Mouse (Mus musculus) testis, adult 2 months (tissue): ENCODE results near the gene Adam23. TPM values are rescaled to one million over a fixed set of nuclear protein-coding genes. Genes with fewer than 3 reads are reported as not detected.

Experiments used
- H3K27ac ChIP-seq: fragments of 200-500 bp; 2 replicates; pipeline ENCODE4 v1.5.1; 2012; ENCODE audit warnings: low read depth, low read length; ENCODE audit not compliant: control insufficient read depth, insufficient read depth
- H3K27me3 ChIP-seq: fragments of 200-500 bp; 2 replicates; pipeline ENCODE4 v1.6.1; 2012; ENCODE audit warnings: mild to moderate bottlenecking, low read length, moderate library complexity; ENCODE audit not compliant: control insufficient read depth, insufficient read depth
- H3K36me3 ChIP-seq: fragments of 200-500 bp; 2 replicates; pipeline ENCODE4 v1.6.1; 2012; ENCODE audit warnings: mild to moderate bottlenecking, low read length; ENCODE audit not compliant: control insufficient read depth, insufficient read depth
- H3K4me1 ChIP-seq: fragments of 200-500 bp; 2 replicates; pipeline ENCODE4 v1.6.1; 2012; ENCODE audit warnings: low read length; ENCODE audit not compliant: control insufficient read depth, insufficient read depth
- H3K4me3 ChIP-seq: fragments of 200-500 bp; 2 replicates; pipeline ENCODE4 v1.5.1; 2012; ENCODE audit warnings: low read depth, mild to moderate bottlenecking, low read length, moderate library complexity, mixed read lengths; ENCODE audit not compliant: control insufficient read depth
- CTCF ChIP-seq: fragments of 200-500 bp; IDR thresholded peaks from 2 replicates; pipeline ENCODE4 v1.5.1; 2012; ENCODE audit warnings: low read depth, mild to moderate bottlenecking, inconsistent platforms, low read length, moderate library complexity; ENCODE audit not compliant: control insufficient read depth, insufficient read depth, insufficient replicate concordance
- POLR2A ChIP-seq: fragments of 200-500 bp; IDR thresholded peaks from 2 replicates; pipeline ENCODE4 v1.6.1; 2012; ENCODE audit warnings: low read depth, mild to moderate bottlenecking, inconsistent platforms, low read length, moderate library complexity; ENCODE audit not compliant: control insufficient read depth
- polyA plus RNA-seq: library from polyadenylated mRNA; depleted of rRNA; stranded (reverse); fragments of >200 nt; gene quantifications from 2 replicates; pipeline ENCODE4 v1.2.3, GENCODE M21; 2012

Gene Adam23
- polyA plus RNA-seq, 1 experiment = 1.8 TPM

DNA sequence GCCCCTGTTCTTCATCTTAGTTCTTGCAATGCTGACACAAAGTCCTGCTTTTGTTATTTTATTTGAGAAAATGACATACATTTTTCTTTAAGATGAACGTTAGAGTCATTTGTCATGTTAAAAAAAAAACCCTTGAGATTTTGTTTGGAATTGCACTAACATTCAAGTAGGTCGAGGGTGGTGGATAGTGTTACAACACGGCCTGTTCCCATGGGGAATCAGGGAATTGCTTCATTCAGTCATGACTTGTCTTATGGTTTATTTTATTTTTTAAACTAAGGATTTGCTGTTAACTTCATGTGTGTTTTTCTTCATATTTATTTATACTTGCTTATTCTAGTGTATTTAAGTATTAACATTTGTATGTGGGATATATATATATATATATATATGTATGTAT, 65.7 kb downstream of the Adam23 start:
- Histone ChIP-seq H3K4me1 (no peaks in the 10 kb centered on the region), H3K27ac (no peak overlapping the region), H3K27me3 (no peaks in the 10 kb centered on the region), H3K4me3 (no peak overlapping the region), H3K36me3 (no peaks in the 10 kb centered on the region)
- no peak for TF ChIP-seq POLR2A
- no peak for TF ChIP-seq CTCF

GRCm38 (mm10) chr1:63517800-63518199, 72.1 kb downstream of the Adam23 start:
- TF ChIP-seq CTCF (no peak), POLR2A (no peak)
- no peak overlapping the region for H3K4me3 ChIP-seq
- H3K4me1 ChIP-seq = no peaks in the 10 kb centered on the region
- H3K36me3 ChIP-seq = no peaks in the 10 kb centered on the region
- H3K27me3 ChIP-seq = no peaks in the 10 kb centered on the region
- H3K27ac ChIP-seq = no peak overlapping the region

DNA sequence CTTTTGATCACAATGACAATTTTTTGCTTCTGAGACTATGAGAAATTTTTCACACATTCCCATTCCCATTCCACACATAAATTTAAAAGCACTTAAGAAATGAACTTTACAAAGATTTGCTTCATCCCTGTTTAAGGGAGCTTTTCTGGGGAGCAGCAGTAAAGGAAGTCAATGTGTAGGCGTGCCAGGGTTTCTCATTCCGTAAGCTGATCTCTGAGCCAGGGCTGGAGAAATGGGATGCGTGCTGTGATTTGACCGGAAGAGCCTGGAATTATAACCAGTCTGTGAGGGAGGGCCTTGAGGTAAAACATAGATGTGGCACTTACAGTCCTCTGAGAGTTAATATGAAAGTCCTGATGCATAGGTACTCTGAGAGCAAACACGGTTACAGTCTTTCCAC, 73.1 kb downstream of the Adam23 start:
- H3K27me3 ChIP-seq = no peaks in the 10 kb centered on the region
- no peaks in the 10 kb centered on the region for H3K36me3 ChIP-seq
- H3K4me1 ChIP-seq = no peaks in the 10 kb centered on the region
- H3K4me3 ChIP-seq = no peak overlapping the region
- no peak overlapping the region for H3K27ac ChIP-seq
- TF ChIP-seq POLR2A (no peak), CTCF (no peak)

DNA sequence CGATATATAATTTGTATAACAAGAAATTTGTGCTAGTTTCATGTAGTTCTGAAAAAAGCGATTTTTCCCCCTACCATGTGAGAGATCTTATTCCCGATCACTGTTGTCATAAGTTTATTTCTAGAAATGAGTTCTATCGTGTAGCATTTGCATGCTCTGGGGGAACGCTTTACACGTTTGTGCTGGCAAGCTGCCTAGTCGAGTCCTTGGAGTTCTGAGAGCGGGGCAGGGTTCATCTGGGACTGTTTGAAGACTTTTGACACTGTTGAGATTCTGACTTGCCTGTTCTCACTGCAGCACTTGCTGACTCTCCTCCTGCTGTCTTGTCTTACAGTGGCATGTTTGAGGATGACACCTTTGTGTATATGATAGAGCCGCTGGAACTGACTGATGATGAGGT, 84.2 kb downstream of the Adam23 start:
- H3K4me1 ChIP-seq = no peaks in the 10 kb centered on the region
- no peaks in the 10 kb centered on the region for H3K27me3 ChIP-seq
- TF ChIP-seq POLR2A (no peak), CTCF (no peak)
- no peak overlapping the region for H3K27ac ChIP-seq
- H3K4me3 ChIP-seq = no peak overlapping the region
- H3K36me3 ChIP-seq = no peaks in the 10 kb centered on the region

DNA sequence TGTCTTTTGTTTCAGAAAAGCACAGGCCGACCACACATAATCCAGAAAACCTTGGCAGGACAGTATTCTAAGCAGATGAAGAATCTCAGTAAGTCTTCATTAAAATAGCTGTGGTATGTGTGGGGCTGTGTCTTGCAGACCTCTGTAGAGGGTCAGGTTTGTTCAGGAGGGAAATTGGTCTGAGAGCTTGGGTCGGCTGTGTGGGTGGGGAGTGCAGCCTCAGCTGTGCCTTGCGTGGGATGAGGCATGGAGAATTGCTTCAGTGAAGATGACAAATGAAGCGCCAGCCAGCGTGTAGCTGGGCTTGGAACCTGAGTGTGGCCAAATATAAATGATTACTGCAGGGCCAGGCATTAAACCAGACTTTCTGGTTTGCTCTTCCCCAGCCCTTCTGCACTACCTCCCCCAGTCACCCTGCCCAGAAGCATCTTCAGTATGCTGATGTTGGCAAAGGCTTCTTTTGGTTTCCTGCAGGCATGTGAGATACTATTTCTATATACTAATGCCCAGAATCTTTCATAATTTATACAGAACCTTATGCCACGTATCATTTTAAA, 88.7 kb downstream of the Adam23 start:
- H3K27ac ChIP-seq = no peak overlapping the region
- TF ChIP-seq POLR2A (no peak), CTCF (no peak)
- no peaks in the 10 kb centered on the region for H3K27me3 ChIP-seq

DNA sequence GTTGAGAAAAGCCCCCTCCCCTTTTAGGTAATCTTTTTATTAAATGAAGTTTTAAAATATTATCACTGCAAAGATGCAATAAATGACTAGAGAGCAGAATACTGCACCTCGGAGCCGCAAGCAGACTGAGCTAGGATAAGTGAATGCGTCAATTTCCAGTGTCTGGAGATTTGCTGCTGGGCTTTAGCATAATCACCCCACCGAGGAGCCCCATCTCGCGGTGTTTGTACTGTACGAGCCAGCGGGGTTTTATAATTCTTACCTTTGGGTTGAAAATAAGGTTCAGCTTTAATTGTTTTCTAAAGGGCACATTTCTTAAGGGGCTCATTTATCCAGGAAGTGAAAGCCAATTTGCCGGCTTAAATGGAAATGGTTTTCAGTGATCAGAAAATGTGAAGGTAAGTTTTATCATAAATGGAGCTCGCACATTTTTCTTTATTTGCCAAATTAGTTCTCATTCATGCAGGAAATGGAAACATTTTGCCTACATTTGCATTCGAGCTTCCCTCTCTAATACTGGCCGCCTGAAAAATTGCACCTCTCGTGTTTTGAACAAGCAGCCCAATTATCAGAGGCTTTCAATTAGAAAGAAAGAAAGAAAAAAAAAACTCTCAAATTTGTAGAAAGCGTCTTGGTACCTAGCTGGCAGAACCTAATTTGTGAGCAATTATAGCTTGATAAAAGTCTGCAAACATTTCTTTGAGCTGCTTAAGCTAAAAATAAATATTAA, 94.4 kb downstream of the Adam23 start:
- Histone ChIP-seq H3K4me1 (no peaks in the 10 kb centered on the region), H3K36me3 (no peaks in the 10 kb centered on the region), H3K27me3 (no peaks in the 10 kb centered on the region), H3K4me3 (no peak overlapping the region), H3K27ac (no peak overlapping the region)
- TF ChIP-seq POLR2A = no peak
- no peak for TF ChIP-seq CTCF

More for the DNA sequence above, 88.7 kb downstream of the Adam23 start:
- Histone ChIP-seq H3K36me3 (no peaks in the 10 kb centered on the region), H3K4me1 (no peaks in the 10 kb centered on the region), H3K4me3 (no peak overlapping the region)

GRCm38 (mm10) chr1:63544122-63544521, 98.4 kb downstream of the Adam23 start:
- H3K27ac ChIP-seq = no peak overlapping the region
- no peaks in the 10 kb centered on the region for H3K27me3 ChIP-seq
- H3K4me3 ChIP-seq = no peak overlapping the region
- TF ChIP-seq POLR2A = no peak
- no peak for TF ChIP-seq CTCF
- H3K4me1 ChIP-seq = no peaks in the 10 kb centered on the region
- H3K36me3 ChIP-seq = no peaks in the 10 kb centered on the region
